9 mouse cellular contexts compared by ENCODE assay signal in genomic region chr14:115371131-115371530, GRCm38 (mm10).
A peak's percentile ranks its signal among the peaks of the same experiment; 100 is the strongest.
DNase-seq lines count a peak whose midpoint lies in the region; ATAC-seq and TF ChIP-seq lines count a peak whose summit lies in the region.
"Had no signal": no experiment of that assay in that cellular context is flagged by ENCODE, and none has a peak within 500 bp of the region (broad histone marks: within the 10 kb centered on the region; RNA-seq: fewer than 3 reads in every experiment).

No protein-coding gene starts in this region.

- no peak for TF ChIP-seq EP300 in liver, embryonic 14.5 days (IDR thresholded peaks at IDR 0.05; ENCODE audit: low read depth)

- peak; percentile 33 for TF ChIP-seq CTCF in Patski (IDR thresholded peaks at IDR 0.05)
- TF ChIP-seq CTCF in liver, embryonic 14.5 days (IDR thresholded peaks at IDR 0.05; ENCODE audit: low read depth), result peak; percentile 39

- no peak overlapping the region for H3K4me2 ChIP-seq in liver, embryonic 14.5 days (ENCODE audit: low read depth)
- H3K4me2 ChIP-seq: liver, embryonic 13.5 days had no signal

- WGBS in liver, embryonic 14.5 days (ENCODE audit: insufficient replicate concordance), result 5% methylated on average over 1 of the region's 1 CpGs

- CTCF ChIA-PET in Patski (lab: Charles Lee), result no interaction called here

- no peak overlapping the region for H3K4me3 ChIP-seq in liver, embryonic 14.5 days (ENCODE audit: insufficient read depth in 1 of 2, low read depth in 2 of 2, low read length in 2 of 2)
- H3K4me3 ChIP-seq: liver, embryonic 13.5 days had no signal

- H3K27ac ChIP-seq in liver, embryonic 14.5 days, result no peak overlapping the region
- H3K27ac ChIP-seq: liver, embryonic 13.5 days had no signal

- ATAC-seq in Patski, result no peak
- ATAC-seq in liver, embryonic 14.5 days (ENCODE audit: insufficient read depth), result no peak

- no peaks in the 10 kb centered on the region for H3K27me3 ChIP-seq in Patski
- no peaks in the 10 kb centered on the region for H3K27me3 ChIP-seq in liver, embryonic 14.5 days (ENCODE audit: control insufficient read depth, insufficient read depth, low read length)
- H3K27me3 ChIP-seq: liver, embryonic 13.5 days had no signal

- POLR2A ChIA-PET in Patski (lab: Charles Lee), result no interaction called here

- no peaks in the 10 kb centered on the region for H3K4me1 ChIP-seq in liver, embryonic 14.5 days (replicated peaks; ENCODE audit: control insufficient read depth in 2 of 2, insufficient read depth in 2 of 2, low read length in 1 of 2)
- H3K4me1 ChIP-seq: liver, embryonic 13.5 days had no signal

- in situ Hi-C loops in Patski (cut with MboI; ENCODE audit: low pct_unique_long_range_greater_than_20kb), result no loop called here

- no peaks in the 10 kb centered on the region for H3K9me3 ChIP-seq in liver, embryonic 14.5 days (ENCODE audit: control insufficient read depth, low read length)
- H3K9me3 ChIP-seq: liver, embryonic 13.5 days had no signal

- peak; percentile 54 to 58 for DNase-seq in cerebellum, postnatal 10 days
- no peak for DNase-seq in cerebellum, adult 11-12 months
- peak; percentile 17 to 53 for DNase-seq in left cerebral cortex, adult 18-20 months (ENCODE audit: low spot score in 2 of 2)
- DNase-seq in left cerebral cortex, adult 11 months (ENCODE audit: low spot score), result no peak
- DNase-seq in Patski (ENCODE audit: low read depth, low spot score), result no peak
- no peak for DNase-seq in liver, embryonic 14.5 days (ENCODE audit: low read depth in 3 of 3, low spot score in 3 of 3)
- DNase-seq in Muller cell, postnatal 12 days (ENCODE audit: inconsistent ontology term), result no peak
- DNase-seq in T-cell, adult 2 months (ENCODE audit: low spot score), result no peak
- DNase-seq: liver, embryonic 13.5 days had no signal

- H3K9ac ChIP-seq in liver, embryonic 14.5 days (replicated peaks), result no peak overlapping the region
- H3K9ac ChIP-seq: liver, embryonic 13.5 days had no signal

- H3K36me3 ChIP-seq in liver, embryonic 14.5 days (replicated peaks; ENCODE audit: control insufficient read depth, insufficient read depth, low read depth), result no peaks in the 10 kb centered on the region
- H3K36me3 ChIP-seq: liver, embryonic 13.5 days had no signal

Comparison
In these comparisons a context has a peak if more than half of its experiments do, and no peak if none do; other contexts are left out.
1. DNase-seq: peak in cerebellum, postnatal 10 days (2 of 2) and left cerebral cortex, adult 18-20 months (2 of 2); none in cerebellum, adult 11-12 months (single experiment), left cerebral cortex, adult 11 months (single experiment), Patski (single experiment), liver, embryonic 14.5 days (0 of 3), Muller cell, postnatal 12 days (single experiment) and T-cell, adult 2 months (single experiment).